Mouse (Mus musculus) splenic B cell, adult 2 months (primary cell): Measurements from ENCODE around the gene Lmna.

Experiments used
- DNase-seq: peaks from one replicate; pipeline ENCODE4 v3.0.0-alpha.2; 2011; ENCODE audit warnings: low read depth, low spot score
- H3K27me3 ChIP-seq: 2 replicates; pipeline ENCODE4 v1.6.1; 2012; ENCODE audit warnings: mild to moderate bottlenecking, low read length, moderate library complexity, mixed read lengths; ENCODE audit not compliant: control insufficient read depth, poor library complexity, insufficient read depth, severe bottlenecking
- H3K36me3 ChIP-seq: 2 replicates; pipeline ENCODE4 v1.6.1; 2012; ENCODE audit warnings: mild to moderate bottlenecking, low read length, moderate library complexity, mixed read lengths; ENCODE audit not compliant: control insufficient read depth, poor library complexity, insufficient read depth, severe bottlenecking

The Lmna gene

DNA sequence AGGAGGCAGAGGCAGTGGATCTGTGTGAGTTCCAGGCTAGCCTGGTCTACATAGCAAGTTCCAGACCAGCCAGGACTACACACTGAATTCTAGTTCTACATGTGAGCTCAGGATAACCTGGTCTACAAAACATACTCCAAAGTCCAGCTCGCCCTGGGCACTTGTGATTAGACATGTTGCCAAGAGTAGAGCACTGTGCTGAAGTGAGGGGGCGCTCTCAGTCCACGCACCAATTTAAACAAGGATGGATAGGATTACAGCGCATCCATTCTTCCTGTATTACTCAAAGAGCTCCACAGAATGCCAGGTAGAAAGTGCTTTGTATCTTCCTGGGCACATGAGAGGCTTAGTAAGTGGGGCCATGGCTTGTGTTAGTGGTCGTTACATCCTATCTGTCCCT lies 34.8 kb upstream of the Lmna start:
- peak; percentile 35 for DNase-seq
- Histone ChIP-seq H3K36me3 (peaks cover 2% of the 10 kb centered on the region; the same call in 1 of the 2 replicates), H3K27me3 (no peaks in the 10 kb centered on the region)

DNA sequence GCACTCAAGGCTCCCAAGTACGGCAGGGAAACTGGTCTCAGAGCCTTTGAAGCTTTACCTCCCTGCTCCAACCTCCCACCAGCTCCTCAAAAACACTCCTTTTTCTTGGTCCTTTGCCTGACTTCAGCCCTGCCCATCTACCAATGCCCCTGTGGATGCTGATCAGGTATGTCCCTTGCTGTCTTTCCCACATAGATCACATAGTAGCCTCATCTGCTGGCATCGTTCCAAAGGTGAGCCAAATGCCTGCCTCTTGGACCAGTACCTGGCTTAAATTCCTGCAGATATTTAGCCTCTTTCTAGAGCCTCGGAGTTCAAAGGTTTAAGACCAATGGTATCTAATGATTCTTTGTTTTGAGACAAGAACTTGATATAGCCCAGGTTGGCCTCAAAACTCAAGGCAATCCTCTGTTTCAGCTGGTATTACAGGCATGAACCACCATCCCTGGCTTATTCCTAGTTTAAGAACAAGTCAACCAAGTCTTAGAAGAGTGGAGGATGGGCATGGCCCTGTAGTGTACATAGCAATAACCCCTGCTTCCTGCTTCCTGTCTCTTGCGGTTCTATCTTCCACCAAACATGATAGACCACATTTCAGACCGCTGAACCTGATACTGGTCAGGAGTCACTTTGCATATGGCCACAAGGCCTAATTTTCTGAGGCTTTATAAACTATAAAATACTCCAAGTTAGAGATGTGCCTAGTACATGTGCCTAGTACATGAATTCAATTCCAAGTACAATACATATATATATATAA lies 34.1 kb upstream of the Lmna start:
- H3K27me3 ChIP-seq, result no peaks in the 10 kb centered on the region
- peak; percentile 31 for DNase-seq
- 0 out of 2 replicates have a peak, but pooled peaks cover 1% of the 10 kb centered on the region for H3K36me3 ChIP-seq

DNA sequence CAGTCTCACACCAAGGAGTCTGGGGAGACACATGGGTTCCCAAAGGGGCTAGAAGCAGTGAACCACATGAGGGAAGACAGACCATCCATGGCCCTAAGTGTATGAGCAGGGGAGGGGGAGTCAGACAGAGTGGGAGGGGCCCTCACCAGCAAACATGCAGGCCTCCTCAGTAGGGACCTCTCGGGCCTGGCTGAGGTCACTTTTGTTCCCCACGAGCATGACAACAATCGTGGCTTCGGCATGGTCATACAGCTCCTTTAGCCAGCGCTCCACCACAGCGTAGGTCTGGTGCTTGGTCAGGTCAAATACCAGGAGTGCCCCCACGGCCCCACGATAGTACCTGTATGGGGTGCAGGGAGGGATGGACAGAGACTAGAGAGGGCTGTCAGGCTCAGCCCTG lies 33.4 kb upstream of the Lmna start:
- no peaks in the 10 kb centered on the region for H3K36me3 ChIP-seq
- no peak for DNase-seq
- H3K27me3 ChIP-seq, result no peaks in the 10 kb centered on the region

DNA sequence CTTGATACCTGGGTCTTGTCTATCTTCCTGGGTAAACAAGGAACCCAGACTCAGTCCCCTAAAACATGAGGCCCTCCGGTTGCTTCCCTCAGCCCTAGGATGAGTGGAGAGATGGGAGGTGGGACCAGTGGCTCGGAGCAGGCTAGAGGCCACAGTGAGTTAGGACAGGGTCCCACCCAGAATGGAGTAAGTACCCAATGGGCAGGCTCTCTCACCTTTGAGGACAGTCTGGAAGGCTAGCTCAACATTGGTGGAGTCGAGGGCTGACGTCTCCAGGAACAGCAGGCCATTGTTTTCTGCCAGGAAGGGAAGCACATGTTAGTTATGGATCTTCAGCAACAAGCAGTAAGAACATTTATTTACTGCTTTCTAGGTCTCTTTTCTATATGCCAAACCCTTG lies 32.7 kb upstream of the Lmna start:
- no peak for DNase-seq
- H3K36me3 ChIP-seq, result no peaks in the 10 kb centered on the region
- H3K27me3 ChIP-seq, result no peaks in the 10 kb centered on the region

DNA sequence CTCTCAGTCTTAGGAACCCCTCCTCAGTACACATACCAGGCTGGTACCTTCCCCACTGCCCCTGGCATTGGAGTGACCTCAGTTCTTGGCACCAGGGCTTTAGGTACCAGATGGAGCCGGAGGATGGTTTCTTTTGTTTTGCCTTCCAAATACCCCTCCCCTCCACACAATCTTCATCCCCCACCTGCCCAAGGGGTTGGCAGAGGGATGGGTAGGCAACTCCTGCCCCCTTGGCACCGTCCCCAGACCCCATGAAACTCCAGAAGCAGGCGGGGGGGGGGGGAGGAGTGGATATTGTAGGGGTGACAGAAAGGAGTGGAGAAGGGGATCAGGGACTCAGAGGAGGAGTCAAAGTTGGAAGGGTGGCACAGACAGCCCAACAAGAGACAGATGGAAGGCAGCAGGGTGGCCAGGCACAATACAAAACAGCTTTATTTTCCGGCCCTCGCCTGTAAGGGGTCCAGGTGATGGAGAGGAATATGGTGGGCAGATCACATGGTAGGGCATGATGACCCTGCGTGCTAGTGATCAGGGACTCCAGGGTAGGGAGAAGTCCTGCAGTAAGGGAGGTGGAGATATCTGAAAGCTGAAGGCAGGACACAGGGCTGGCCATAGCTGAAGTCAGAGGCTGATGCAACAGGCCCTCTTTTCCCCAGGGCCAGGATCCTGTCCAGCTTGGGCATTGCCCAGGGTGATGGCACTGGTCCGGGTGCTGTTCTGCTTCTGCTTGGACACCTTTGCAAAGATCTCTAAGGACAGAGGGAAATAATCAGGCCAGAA lies 32.1 kb upstream of the Lmna start:
- DNase-seq, result no peak
- Histone ChIP-seq H3K36me3 (no peaks in the 10 kb centered on the region), H3K27me3 (no peaks in the 10 kb centered on the region)

DNA sequence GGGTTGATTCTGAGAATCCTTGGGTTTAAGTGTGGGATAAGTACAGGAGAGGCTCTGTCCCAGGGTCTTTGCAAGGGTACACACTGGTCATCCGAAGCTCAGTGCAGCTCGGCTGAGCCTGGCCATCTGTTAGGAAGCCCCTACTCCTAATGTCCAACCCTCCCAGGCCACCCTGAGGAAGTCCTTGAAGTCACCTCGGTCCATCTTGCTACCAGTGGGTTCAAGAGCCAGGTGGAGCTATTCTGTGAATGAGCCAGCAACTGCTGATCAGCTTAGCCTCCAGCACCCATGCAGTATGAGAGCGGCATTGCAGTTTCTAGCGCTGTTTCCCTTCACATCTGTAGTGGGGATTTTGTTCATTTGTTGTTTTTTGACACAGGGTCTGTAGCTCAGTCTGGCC lies 30.3 kb upstream of the Lmna start:
- H3K36me3 ChIP-seq, result no peaks in the 10 kb centered on the region
- no peaks in the 10 kb centered on the region for H3K27me3 ChIP-seq
- no peak for DNase-seq

DNA sequence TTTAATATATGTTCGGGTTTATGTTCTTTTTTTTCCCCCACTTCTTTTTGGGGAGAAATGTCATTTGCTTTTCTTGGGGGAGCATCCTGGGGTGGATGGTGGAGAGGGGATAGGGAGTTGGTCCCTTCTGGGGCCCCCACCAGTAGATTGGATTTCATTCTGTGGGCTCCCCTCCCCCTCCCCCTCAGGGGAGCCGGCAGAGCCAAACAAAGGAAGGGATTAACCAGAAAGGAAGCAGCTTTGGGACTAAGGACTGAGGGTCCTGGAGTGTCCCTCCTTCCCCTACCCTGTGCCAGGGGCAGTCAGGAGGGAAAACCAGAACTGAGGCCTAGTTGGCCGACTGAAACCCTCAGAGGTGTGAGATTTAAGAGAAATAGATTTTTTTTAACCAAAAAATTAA lies 29.6 kb upstream of the Lmna start:
- Histone ChIP-seq H3K27me3 (no peaks in the 10 kb centered on the region), H3K36me3 (no peaks in the 10 kb centered on the region)
- DNase-seq, result no peak

DNA sequence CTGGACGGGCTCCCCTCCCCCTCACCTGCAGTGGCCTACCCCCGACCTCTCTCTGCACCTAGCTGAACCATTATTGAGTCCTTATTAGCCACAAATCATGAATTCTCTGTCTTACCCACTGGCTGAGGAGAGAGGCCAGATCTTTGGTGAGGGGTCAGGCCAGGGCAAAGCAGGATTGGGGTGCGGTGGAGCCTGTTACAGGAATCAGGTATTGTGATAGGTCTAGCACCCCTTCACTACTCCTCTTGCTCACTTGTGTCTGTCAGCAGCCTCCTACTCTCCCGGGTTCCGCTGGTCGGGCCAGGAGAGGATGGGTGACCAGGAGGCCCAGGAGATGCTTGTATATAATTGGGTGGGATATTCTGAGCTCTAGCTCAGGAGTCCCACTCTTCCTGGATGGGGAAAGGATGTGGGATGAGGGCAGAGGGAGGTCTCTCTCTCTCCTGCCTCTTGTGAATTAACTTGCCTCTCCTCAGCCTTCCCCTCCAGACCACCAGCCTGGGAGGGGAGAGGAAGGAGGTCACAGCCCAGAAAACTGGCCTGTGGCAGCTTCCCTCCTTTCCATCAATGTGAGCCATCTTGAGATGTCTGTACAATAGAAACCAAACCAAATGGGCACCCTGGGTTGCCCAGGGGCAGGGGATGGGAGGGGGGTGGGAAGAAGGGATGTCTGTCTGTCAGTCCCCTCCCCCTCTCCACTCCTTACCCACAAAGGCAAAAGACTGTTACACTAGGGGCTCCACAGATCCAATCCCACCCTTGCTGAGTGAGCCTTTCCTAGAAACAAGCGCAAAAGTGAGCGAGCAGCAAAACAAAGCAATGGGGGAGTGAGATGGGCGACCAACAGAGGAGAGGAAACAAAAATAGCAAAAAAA lies 28.8 kb upstream of the Lmna start:
- no peaks in the 10 kb centered on the region for H3K27me3 ChIP-seq
- DNase-seq, result no peak
- H3K36me3 ChIP-seq, result no peaks in the 10 kb centered on the region

DNA sequence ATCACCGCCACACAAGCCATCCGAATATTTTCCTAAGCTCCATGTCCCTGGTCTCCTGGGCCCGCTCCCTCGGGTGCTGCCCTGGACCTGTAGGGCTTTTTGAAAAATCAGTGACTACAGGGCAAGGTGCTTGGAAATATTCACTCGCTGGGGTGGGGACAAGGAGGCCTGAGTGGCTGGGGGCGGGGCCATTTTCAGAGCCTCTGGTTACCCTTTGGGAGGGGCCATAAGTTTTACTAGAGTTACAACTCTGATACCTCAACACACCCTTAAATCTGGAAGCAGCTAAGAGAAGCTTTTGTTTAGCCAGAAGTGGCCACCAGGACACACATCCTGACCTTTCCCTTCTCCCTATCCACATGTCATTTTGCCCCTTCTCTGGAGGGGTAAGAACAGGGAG lies 27.4 kb upstream of the Lmna start:
- Histone ChIP-seq H3K27me3 (0 out of 2 replicates have a peak, but pooled peaks cover 1% of the 10 kb centered on the region), H3K36me3 (no peaks in the 10 kb centered on the region)
- no peak for DNase-seq

DNA sequence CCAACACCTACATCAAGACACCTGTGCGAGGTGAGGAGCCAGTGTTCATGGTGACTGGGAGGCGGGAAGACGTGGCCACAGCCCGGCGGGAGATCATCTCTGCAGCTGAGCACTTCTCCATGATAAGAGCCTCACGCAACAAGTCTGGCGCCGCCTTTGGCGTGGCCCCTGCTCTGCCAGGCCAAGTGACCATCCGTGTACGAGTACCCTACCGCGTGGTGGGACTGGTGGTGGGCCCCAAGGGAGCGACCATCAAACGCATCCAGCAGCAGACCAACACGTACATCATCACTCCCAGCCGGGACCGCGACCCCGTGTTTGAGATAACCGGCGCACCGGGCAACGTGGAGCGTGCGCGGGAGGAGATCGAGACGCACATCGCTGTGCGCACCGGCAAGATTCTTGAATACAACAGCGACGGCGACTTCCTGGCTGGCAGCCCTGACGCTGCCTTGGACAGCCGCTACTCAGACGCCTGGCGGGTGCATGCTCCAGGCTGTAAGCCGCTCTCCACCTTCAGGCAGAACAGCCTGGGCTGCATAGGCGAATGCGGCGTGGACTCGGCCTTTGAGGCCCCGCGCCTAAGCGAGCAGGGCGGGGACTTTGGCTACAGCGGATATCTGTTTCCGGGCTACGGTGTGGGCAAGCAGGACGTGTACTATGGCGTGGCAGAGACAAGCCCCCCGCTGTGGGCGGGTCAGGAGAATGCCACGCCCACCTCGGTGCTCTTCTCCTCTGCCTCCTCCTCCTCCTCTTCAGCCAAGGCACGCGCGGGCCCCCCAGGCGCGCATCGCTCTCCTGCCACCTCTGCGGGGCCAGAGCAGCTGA lies 26.6 kb upstream of the Lmna start:
- DNase-seq, result peak; percentile 43
- no peaks in the 10 kb centered on the region for H3K36me3 ChIP-seq

DNA sequence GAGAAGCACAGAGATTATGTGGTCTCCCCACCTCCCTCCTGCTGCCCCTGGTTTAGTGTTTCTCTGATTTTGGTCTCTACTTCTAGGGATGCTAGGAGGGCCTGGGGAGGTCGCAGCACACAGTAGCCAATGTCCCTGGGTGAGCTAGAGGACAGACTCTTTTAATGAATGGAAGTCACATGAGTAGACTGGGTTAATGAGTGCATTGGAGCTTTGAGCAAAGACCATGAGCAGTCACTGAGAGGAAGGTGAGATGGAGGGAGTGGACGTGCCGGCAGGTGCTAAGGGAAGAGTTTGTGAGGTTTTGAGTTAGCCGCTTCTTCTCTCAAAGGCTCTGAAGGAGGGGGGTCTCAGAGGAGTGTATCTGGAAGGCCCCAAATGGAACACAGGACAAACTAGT lies 25.8 kb upstream of the Lmna start:
- Histone ChIP-seq H3K36me3 (no peaks in the 10 kb centered on the region), H3K27me3 (0 out of 2 replicates have a peak, but pooled peaks cover 2% of the 10 kb centered on the region)
- no peak for DNase-seq

More for the DNA sequence above, 26.6 kb upstream of the Lmna start:
- H3K27me3 ChIP-seq, result 0 out of 2 replicates have a peak, but pooled peaks cover 2% of the 10 kb centered on the region

DNA sequence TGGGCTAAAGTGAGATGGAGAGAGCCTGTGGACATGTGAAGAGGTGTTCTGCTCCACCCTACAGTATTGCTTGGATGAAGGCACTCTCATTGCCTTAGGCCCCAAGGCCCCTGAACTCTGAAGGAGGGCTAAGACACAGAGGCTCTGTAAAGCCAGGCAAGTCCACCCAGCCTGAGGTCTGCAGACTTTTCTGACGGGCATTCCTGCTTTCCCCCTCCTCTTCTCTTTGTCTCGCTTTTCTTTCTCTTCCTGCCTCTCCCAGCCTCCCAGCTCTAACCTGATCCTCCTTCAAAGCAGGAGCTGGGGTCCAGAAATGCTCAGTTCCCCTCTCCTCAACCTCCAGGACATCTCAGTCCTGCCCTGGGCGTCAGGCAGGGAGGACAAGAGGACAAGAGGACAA lies 25.2 kb upstream of the Lmna start:
- DNase-seq, result no peak
- no peaks in the 10 kb centered on the region for H3K36me3 ChIP-seq
- H3K27me3 ChIP-seq, result 0 out of 2 replicates have a peak, but pooled peaks cover 2% of the 10 kb centered on the region

DNA sequence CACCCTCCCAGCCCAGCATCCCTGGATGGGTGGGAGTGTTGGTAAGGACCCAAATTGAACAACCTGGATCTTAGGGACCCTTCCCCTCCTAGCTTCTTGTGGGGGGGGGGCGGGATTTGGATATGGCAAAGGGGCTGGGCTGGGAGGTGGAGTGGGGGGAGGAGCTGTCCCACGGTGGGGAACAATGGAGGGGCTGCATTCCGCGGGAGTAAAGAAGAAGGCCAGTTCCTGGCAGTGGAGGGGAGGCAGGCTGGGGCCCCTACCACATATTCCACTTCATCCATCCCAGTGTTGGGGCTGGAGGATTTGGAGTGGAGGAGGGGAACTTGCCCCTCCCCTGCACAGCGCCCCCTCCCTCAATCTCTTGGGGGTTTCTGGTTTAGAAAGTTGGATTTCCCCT lies 23.9 kb upstream of the Lmna start:
- Histone ChIP-seq H3K27me3 (0 out of 2 replicates have a peak, but pooled peaks cover 2% of the 10 kb centered on the region), H3K36me3 (no peaks in the 10 kb centered on the region)
- DNase-seq, result no peak
